Mouse (Mus musculus): ENCODE measurements at regions not wholly inside any gene's neighbourhood (a gene's known extent, or its start where the extent isn't known, plus 50 kb on each side); places are given as distances from the start of the nearest gene placed in this dataset.

DNA sequence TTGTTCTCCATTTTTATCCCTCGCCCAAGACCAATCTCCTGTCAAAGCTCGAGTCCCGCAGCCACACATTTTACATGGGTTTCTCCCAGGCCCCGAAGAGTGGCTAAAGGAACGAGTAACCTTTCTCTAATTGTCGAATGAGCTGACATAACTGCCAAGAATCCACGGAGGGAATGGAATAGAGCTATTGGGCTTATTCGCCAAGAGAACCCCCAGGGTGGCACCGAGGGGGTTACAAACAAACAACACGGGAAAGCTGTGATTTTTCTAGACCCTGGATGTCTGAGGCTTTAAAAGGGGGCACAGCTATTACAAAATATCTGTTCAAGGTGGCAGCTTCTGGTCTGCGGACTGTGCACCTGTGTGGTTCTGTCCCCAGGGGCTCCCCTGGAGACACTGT, 290.4 kb downstream of the Barhl2 start:
- TF ChIP-seq POLR2A (IDR thresholded peaks at IDR 0.05; ENCODE audit: low read depth, low read length) (no peak), CTCF (IDR thresholded peaks at IDR 0.05; ENCODE audit: extremely low read depth, insufficient read length, insufficient replicate concordance, low read depth, low read length) (no peak)

Measured in small intestine, adult 2 months (tissue).